Mouse (Mus musculus) limb, embryonic 11.5 days (tissue): Measurements from ENCODE around the gene Cecr2. TPM values are rescaled to one million over a fixed set of nuclear protein-coding genes. Genes with fewer than 3 reads are reported as not detected.

Experiments used
- ATAC-seq: fragments of 200-750 bp; cut with Nextera tagmentation; 2 replicates; pipeline ENCODE4 v1.8.0; 2017; ENCODE audit warnings: low read depth; ENCODE audit not compliant: insufficient number of reproducible peaks, low FRiP score, low TSS enrichment
- DNase-seq: peaks from one replicate; pipeline ENCODE4 v3.0.0-alpha.2; 2015; ENCODE audit warnings: low spot score
- H3K27ac ChIP-seq: fragments of 300-500 bp; sonication (generic); replicated peaks from 2 replicates; pipeline ENCODE4 v1.5.1; 2014; ENCODE audit warnings: low read depth, mild to moderate bottlenecking, low read length
- H3K27me3 ChIP-seq: fragments of 300-500 bp; sonication (generic); 2 replicates; pipeline ENCODE4 v1.6.1; 2014; ENCODE audit warnings: mild to moderate bottlenecking, low read length, mixed read lengths; ENCODE audit not compliant: control insufficient read depth, insufficient read depth
- H3K36me3 ChIP-seq: fragments of 300-500 bp; sonication (generic); 2 replicates; pipeline ENCODE4 v1.6.1; 2014; ENCODE audit warnings: mild to moderate bottlenecking, low read length, moderate library complexity, mixed read lengths; ENCODE audit not compliant: control insufficient read depth, insufficient read depth
- H3K4me1 ChIP-seq: fragments of 300-500 bp; sonication (generic); 2 replicates; pipeline ENCODE4 v1.6.1; 2014; ENCODE audit warnings: low read length, mixed read lengths; ENCODE audit not compliant: control insufficient read depth, insufficient read depth
- H3K4me2 ChIP-seq: fragments of 300-500 bp; sonication (generic); 2 replicates; pipeline ENCODE4 v1.6.1; 2014; ENCODE audit warnings: low read depth, mild to moderate bottlenecking, moderate library complexity; ENCODE audit not compliant: severe bottlenecking
- H3K4me3 ChIP-seq: fragments of 300-500 bp; sonication (generic); 2 replicates; pipeline ENCODE4 v1.5.1; 2014; ENCODE audit warnings: low read depth, low read length
- H3K9ac ChIP-seq: fragments of 300-500 bp; sonication (generic); 2 replicates; pipeline ENCODE4 v1.6.1; 2014; ENCODE audit warnings: mild to moderate bottlenecking, low read length
- H3K9me3 ChIP-seq: fragments of 300-500 bp; sonication (generic); 2 replicates; pipeline ENCODE4 v1.6.1; 2016; ENCODE audit warnings: low read length; ENCODE audit not compliant: control insufficient read depth
- WGBS: fragments of 180-500 bp; shearing (Covaris S2); extraction: QIAGEN DNeasy Blood & Tissue Kit; methylation state at CpG from one replicate; pipeline ENCODE4 v1.1.7; 2014; 5-methylcytosine and 5-hydroxymethylcytosine counted together
- polyA plus RNA-seq: library from polyadenylated mRNA; unstranded; fragments of >200 nt; fragmentation: Nextera tagmentation; extraction: Ambion mirVana; gene quantifications from 2 replicates; pipeline ENCODE4 v1.2.1, GENCODE M21; 2014

Gene Cecr2
- polyA plus RNA-seq, 1 experiment from 2014 or later, result 13.0 TPM

- ATAC-seq (no peak), DNase-seq (no peak)
- 94% methylated on average over 3 of the region's 3 CpGs for WGBS
- Histone ChIP-seq H3K4me2 (no peak overlapping the region), H3K27ac (no peak overlapping the region), H3K9me3 (no peaks in the 10 kb centered on the region), H3K27me3 (no peaks in the 10 kb centered on the region), H3K4me3 (no peak overlapping the region), H3K36me3 (no peaks in the 10 kb centered on the region), H3K9ac (no peak overlapping the region), H3K4me1 (no peaks in the 10 kb centered on the region)
Measured at GRCm38 (mm10) chr6:120684750-120685149, 18.6 kb downstream of the Cecr2 start.

DNA sequence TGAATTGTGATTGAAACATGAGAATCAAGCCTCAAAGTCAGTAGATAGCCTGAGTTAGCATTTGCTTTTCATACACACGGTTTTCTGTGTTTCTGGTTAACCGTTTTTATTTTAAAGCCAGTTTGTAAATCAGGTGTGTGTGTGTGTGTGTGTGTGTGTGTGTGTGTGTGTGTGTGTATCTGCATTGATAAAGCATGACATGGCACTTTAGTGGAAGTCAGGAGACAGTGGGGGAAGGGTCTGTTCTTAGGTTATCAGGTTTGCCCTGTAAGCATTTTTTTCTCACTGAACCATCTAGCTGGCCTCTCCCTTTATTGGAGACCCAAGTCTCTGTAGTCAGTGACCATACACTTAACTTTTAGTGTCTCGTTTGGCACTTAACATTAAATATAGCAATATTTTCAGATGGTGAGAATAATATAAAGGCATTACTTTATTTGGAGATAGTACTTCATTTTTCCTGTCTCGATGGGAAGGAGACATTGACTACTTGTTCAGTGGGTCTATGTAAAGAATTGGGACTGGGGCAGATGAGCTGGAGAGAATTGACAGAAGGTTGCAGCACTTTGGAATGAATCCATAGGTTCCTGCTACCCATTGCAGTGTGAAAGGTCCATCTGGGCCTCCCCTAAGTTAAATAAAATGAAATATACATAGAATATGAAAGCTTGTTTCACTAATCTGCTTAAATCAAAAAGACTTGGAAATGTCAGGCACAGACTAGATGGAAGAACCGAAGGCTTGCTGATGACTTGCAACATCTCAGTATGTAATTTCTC lies 20.9 kb downstream of the Cecr2 start:
- WGBS, result 91% methylated on average over 5 of the region's 5 CpGs
- ATAC-seq, result no peak
- Histone ChIP-seq H3K9ac (no peak overlapping the region), H3K4me2 (no peak overlapping the region), H3K27me3 (no peaks in the 10 kb centered on the region), H3K27ac (no peak overlapping the region), H3K36me3 (no peaks in the 10 kb centered on the region), H3K4me1 (no peaks in the 10 kb centered on the region), H3K4me3 (no peak overlapping the region), H3K9me3 (no peaks in the 10 kb centered on the region)
- no peak for DNase-seq

GRCm38 (mm10) chr6:120700221-120700620 lies 34.1 kb downstream of the Cecr2 start:
- H3K27ac ChIP-seq, result no peak overlapping the region
- 28% methylated on average over 4 of the region's 4 CpGs for WGBS
- no peaks in the 10 kb centered on the region for H3K36me3 ChIP-seq
- no peaks in the 10 kb centered on the region for H3K4me1 ChIP-seq
- ATAC-seq, result no peak
- H3K4me2 ChIP-seq, result no peak overlapping the region
- H3K27me3 ChIP-seq, result no peaks in the 10 kb centered on the region
- H3K9me3 ChIP-seq, result no peaks in the 10 kb centered on the region
- no peak for DNase-seq
- H3K9ac ChIP-seq, result no peak overlapping the region
- H3K4me3 ChIP-seq, result no peak overlapping the region

DNA sequence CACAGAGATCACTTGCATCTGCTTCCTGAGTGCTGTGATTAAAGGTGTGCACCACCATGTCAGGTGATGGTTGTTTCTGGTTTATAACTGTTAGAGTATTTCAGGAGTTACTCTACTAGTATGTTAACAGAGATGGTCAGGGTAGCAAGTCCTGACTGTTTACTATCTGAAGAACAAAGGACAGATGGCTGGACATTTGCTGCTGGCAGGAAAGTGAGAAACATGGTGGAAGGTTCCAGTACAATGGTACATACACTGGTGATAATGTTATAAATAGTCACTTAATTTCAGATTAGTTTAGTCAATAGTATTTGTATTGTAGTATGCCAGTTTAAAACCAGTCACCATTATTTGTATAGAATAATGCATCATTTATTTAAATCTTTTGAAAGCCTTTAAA lies 38.2 kb downstream of the Cecr2 start:
- Histone ChIP-seq H3K27me3 (no peaks in the 10 kb centered on the region), H3K4me3 (no peak overlapping the region), H3K36me3 (no peaks in the 10 kb centered on the region), H3K4me2 (no peak overlapping the region), H3K9ac (no peak overlapping the region), H3K27ac (no peak overlapping the region), H3K9me3 (no peaks in the 10 kb centered on the region), H3K4me1 (no peaks in the 10 kb centered on the region)
- DNase-seq, result no peak
- no peak for ATAC-seq

DNA sequence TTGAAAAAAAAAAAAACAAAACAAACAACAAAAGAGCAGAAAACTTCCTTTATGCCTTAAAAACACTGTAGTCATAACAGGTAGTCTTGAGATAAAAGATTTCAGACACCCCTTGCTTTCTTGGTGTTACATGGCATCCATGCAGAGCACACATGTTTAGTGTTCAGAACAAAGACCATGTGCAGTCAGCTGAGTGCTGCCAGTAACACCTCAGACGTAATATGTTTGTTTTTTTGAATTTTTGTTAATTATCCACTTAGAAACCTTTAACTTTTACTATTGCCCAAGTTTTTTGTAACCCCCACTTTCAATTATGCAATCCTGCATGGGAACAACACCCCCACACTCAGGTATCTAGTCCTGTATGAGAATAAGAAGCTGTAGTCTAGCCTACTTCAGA lies 42.6 kb downstream of the Cecr2 start:
- no peak overlapping the region for H3K9ac ChIP-seq
- H3K4me3 ChIP-seq, result no peak overlapping the region
- no peaks in the 10 kb centered on the region for H3K27me3 ChIP-seq
- no peak overlapping the region for H3K27ac ChIP-seq
- no peak overlapping the region for H3K4me2 ChIP-seq
- ATAC-seq (no peak), DNase-seq (no peak)
- no peaks in the 10 kb centered on the region for H3K36me3 ChIP-seq
- H3K4me1 ChIP-seq, result no peaks in the 10 kb centered on the region
- WGBS, result 40% methylated on average over 1 of the region's 1 CpGs
- no peaks in the 10 kb centered on the region for H3K9me3 ChIP-seq

- no peaks in the 10 kb centered on the region for H3K4me1 ChIP-seq
- 87% methylated on average over 3 of the region's 3 CpGs for WGBS
- no peak overlapping the region for H3K9ac ChIP-seq
- DNase-seq (no peak), ATAC-seq (no peak)
- H3K9me3 ChIP-seq, result no peaks in the 10 kb centered on the region
- H3K27me3 ChIP-seq, result no peaks in the 10 kb centered on the region
- no peak overlapping the region for H3K4me3 ChIP-seq
- no peak overlapping the region for H3K27ac ChIP-seq
- H3K36me3 ChIP-seq, result no peaks in the 10 kb centered on the region
- H3K4me2 ChIP-seq, result no peak overlapping the region
Measured at GRCm38 (mm10) chr6:120714806-120715205, 48.6 kb downstream of the Cecr2 start.

DNA sequence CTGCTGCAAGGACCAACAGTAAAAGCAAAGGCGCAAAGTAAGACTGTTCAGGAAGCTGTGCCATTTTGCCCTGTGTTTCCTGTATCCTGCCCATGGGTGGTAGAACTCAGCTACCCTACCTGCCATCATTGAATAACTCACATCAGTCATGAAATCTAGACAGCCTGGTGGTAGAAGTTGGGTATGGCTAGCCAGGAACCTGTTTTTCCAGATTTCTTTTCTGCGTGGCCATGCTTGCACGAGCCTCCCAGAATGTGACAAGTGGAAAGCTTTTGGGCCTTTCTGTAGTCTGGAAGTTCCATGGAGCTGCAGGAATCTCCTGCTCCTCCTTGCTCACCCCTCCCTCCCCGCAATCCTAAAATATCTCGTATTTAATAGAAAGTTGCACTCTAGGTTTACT lies 49.1 kb downstream of the Cecr2 start:
- DNase-seq, result no peak
- WGBS, result 81% methylated on average over 5 of the region's 5 CpGs
- no peak overlapping the region for H3K4me2 ChIP-seq
- no peak overlapping the region for H3K27ac ChIP-seq
- H3K27me3 ChIP-seq, result no peaks in the 10 kb centered on the region
- H3K4me3 ChIP-seq, result no peak overlapping the region
- no peaks in the 10 kb centered on the region for H3K4me1 ChIP-seq
- H3K36me3 ChIP-seq, result no peaks in the 10 kb centered on the region
- no peaks in the 10 kb centered on the region for H3K9me3 ChIP-seq
- ATAC-seq, result no peak
- H3K9ac ChIP-seq, result no peak overlapping the region

DNA sequence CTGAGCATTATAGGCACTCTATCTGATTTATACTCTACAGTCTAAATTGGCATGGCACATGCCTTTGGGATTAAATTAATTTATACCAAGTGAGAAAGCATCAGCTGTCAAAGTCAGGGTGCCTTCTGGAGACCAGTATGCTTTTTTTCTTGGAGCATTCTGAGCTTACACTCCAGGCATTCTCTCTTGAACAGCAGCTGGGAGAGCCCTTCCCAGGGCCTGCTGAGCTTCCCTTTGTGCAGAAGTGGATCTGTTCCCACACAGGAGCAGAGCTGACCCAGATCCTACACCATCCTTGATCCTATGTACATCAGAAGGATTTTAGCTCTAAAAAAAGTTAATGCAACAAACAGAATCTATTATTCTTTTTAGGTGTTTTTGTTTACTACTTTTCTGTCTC lies 49.7 kb downstream of the Cecr2 start:
- H3K4me1 ChIP-seq, result no peaks in the 10 kb centered on the region
- no peaks in the 10 kb centered on the region for H3K9me3 ChIP-seq
- H3K36me3 ChIP-seq, result no peaks in the 10 kb centered on the region
- no peak overlapping the region for H3K4me2 ChIP-seq
- H3K27me3 ChIP-seq, result no peaks in the 10 kb centered on the region
- no peak overlapping the region for H3K9ac ChIP-seq
- no peak overlapping the region for H3K4me3 ChIP-seq
- no peak for ATAC-seq
- H3K27ac ChIP-seq, result no peak overlapping the region
- no peak for DNase-seq

DNA sequence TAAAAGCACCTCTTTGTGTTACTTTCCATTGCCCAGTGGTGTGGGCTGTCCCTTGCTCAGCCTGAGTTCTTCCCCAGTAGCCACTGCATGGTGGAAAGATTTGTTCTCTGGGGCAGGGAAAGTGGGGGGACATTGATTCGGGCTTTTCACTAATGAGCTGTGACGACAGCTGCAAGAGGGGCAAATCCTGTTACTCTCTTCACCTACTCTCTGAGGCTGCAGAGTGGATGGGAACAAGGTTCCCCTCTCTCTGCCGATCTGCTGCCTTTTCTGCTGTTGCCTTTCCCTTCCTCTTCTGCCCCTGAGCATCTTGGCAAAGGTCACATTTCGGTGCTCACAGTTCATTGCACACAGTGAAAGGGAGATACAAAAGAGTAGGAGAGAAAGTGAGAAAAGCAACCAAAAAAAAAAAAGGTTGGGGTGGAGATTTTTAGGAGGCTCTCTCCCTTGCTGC lies 50.4 kb downstream of the Cecr2 start:
- Histone ChIP-seq H3K4me1 (no peaks in the 10 kb centered on the region), H3K9me3 (no peaks in the 10 kb centered on the region), H3K27ac (no peak overlapping the region), H3K27me3 (no peaks in the 10 kb centered on the region), H3K36me3 (no peaks in the 10 kb centered on the region), H3K9ac (no peak overlapping the region), H3K4me3 (no peak overlapping the region), H3K4me2 (no peak overlapping the region)
- no peak for ATAC-seq
- DNase-seq, result no peak
- 15% methylated on average over 4 of the region's 4 CpGs for WGBS
